Mouse (Mus musculus) embryonic facial prominence, embryonic 12.5 days (tissue): ENCODE measurements at regions not wholly inside any gene's neighbourhood (a gene's known extent, or its start where the extent isn't known, plus 50 kb on each side); places are given as distances from the start of the nearest gene placed in this dataset.
A peak's percentile ranks its signal among the peaks of the same experiment; 100 is the strongest.

Experiments used
- ATAC-seq: fragments of 200-750 bp; cut with Nextera tagmentation; 2 replicates; pipeline ENCODE4 v1.8.0; 2017; ENCODE audit not compliant: insufficient number of reproducible peaks, insufficient read depth, low FRiP score, low TSS enrichment
- H3K27ac ChIP-seq: fragments of 300-500 bp; sonication (generic); 2 replicates; pipeline ENCODE4 v1.5.1; 2016; ENCODE audit warnings: mild to moderate bottlenecking
- H3K27me3 ChIP-seq: fragments of 300-500 bp; sonication (generic); 2 replicates; pipeline ENCODE4 v1.6.1; 2016; ENCODE audit warnings: mild to moderate bottlenecking, moderate library complexity
- H3K36me3 ChIP-seq: fragments of 300-500 bp; sonication (generic); 2 replicates; pipeline ENCODE4 v1.6.1; 2016; ENCODE audit warnings: mild to moderate bottlenecking
- H3K4me1 ChIP-seq: fragments of 300-500 bp; sonication (generic); 2 replicates; pipeline ENCODE4 v1.6.1; 2016
- H3K4me2 ChIP-seq: fragments of 300-500 bp; sonication (generic); replicated peaks from 2 replicates; pipeline ENCODE4 v1.6.1; 2016; ENCODE audit warnings: mild to moderate bottlenecking, moderate library complexity
- H3K4me3 ChIP-seq: fragments of 300-500 bp; sonication (generic); 2 replicates; pipeline ENCODE4 v1.5.1; 2016; ENCODE audit warnings: mild to moderate bottlenecking
- H3K9ac ChIP-seq: fragments of 300-500 bp; sonication (generic); 2 replicates; pipeline ENCODE4 v1.6.1; 2016; ENCODE audit warnings: mild to moderate bottlenecking, moderate library complexity
- H3K9me3 ChIP-seq: fragments of 300-500 bp; sonication (generic); 2 replicates; pipeline ENCODE4 v1.6.1; 2016; ENCODE audit warnings: mild to moderate bottlenecking, moderate library complexity
- WGBS: fragments of 180-500 bp; shearing (Covaris S2); methylation state at CpG from one replicate; pipeline ENCODE4 v1.1.7; 2016; 5-methylcytosine and 5-hydroxymethylcytosine counted together

DNA sequence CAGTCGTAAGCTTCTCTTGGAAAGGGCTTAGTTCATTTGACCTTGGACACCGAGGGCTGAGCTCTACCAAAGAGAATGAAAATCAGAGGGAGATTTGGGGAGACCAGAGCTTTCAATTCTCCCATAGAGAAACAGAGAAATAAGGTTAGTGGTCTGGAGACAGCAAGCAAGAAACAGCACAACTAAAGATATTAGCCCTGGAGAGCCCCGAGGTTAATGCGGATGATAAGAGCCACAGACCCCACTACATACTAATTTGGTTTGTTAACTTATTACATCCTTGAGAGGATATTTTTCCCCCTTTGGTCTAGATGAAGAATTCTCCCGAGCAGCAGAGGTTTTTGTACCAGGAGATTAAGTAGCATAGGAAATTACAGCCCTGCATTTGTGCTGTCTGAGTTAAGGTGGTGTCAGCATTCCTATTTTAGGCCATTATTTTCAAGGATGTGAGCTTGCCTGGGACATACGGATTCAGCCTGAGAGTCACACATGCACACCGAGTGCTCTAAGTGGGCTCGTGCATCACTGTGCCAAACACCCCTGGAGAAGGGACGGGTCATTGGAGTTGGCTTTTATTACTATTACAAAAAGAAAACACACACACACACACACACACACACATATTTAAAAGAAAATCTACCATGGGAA is 147.4 kb upstream of the C9orf72 start:
- Histone ChIP-seq H3K9ac (no peak overlapping the region), H3K4me2 (no peak overlapping the region), H3K27ac (no peak overlapping the region), H3K4me1 (no peaks in the 10 kb centered on the region; the same call in 1 of the 2 replicates), H3K4me3 (no peak overlapping the region), H3K36me3 (no peaks in the 10 kb centered on the region), H3K9me3 (0 out of 2 replicates have a peak, but pooled peaks cover 4% of the 10 kb centered on the region), H3K27me3 (peaks cover 3% of the 10 kb centered on the region; the same call in 1 of the 2 replicates)
- ATAC-seq = no peak
- 46% methylated on average over 9 of the region's 9 CpGs for WGBS

DNA sequence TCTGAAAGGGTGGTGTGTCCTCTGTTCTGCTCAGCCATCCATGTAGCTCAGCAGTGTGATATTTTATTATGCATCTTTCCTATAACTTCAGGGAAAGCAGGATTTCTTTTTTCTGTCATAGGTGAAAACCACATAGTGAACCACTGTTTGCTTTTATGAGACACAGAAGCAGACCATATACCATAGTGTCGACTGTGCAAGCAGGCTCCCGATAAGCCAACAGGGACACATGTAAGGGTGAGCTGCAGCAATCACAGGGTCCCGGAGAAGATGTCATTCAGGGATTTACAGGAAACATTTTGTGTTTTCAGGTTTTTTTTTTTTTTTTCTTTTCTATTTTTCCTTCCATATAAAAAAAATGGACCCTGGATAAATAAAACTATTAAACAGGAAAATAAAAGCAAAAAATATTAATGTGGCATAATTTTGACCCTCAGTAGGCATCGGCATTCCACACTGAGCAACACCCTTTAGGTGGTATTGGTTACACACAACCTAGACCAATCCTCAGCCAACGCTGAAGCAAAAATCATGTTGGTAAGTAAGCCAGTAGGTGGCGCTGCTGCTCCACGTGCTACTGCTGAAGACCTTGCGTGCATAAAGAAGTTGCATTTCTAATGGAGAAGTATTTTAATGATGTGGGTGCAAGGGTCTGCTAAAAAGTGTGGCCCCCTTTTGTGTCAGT is 146.7 kb upstream of the C9orf72 start:
- H3K27ac ChIP-seq = no peak overlapping the region
- H3K9me3 ChIP-seq = 0 out of 2 replicates have a peak, but pooled peaks cover 4% of the 10 kb centered on the region
- WGBS = 29% methylated on average over 8 of the region's 8 CpGs
- no peaks in the 10 kb centered on the region for H3K36me3 ChIP-seq
- peaks cover 3% of the 10 kb centered on the region; the same call in 1 of the 2 replicates for H3K27me3 ChIP-seq
- no peak; the same call in 1 of the 2 replicates for ATAC-seq
- H3K4me2 ChIP-seq = no peak overlapping the region
- no peak overlapping the region for H3K4me3 ChIP-seq
- no peak overlapping the region for H3K9ac ChIP-seq
- no peaks in the 10 kb centered on the region; the same call in 1 of the 2 replicates for H3K4me1 ChIP-seq

DNA sequence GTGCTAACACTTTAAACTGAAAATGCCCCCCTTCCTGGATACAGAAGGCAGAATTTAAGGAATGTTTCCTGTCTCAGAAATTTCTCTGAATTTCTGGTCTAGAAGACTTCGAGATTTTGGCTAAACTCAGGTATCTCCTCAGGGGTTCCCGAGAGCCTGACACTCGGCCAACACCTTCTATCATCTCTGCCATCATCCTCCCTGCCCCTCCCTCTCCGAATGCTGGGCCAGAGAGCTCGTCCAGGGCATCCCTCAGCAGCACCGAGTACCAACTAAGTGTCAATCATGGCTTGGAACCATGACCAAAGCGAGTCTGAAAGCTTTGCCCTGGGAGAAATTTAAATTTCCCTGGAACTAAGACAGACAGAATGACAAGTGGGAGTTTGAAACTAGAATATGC is 138.2 kb upstream of the C9orf72 start:
- H3K36me3 ChIP-seq = no peaks in the 10 kb centered on the region
- H3K27ac ChIP-seq = no peak overlapping the region
- WGBS = 74% methylated on average over 7 of the region's 7 CpGs
- no peak overlapping the region for H3K9ac ChIP-seq
- no peak overlapping the region for H3K4me2 ChIP-seq
- H3K4me1 ChIP-seq = no peaks in the 10 kb centered on the region
- H3K4me3 ChIP-seq = no peak overlapping the region
- no peaks in the 10 kb centered on the region for H3K9me3 ChIP-seq
- ATAC-seq = no peak
- no peaks in the 10 kb centered on the region; the same call in 1 of the 2 replicates for H3K27me3 ChIP-seq

DNA sequence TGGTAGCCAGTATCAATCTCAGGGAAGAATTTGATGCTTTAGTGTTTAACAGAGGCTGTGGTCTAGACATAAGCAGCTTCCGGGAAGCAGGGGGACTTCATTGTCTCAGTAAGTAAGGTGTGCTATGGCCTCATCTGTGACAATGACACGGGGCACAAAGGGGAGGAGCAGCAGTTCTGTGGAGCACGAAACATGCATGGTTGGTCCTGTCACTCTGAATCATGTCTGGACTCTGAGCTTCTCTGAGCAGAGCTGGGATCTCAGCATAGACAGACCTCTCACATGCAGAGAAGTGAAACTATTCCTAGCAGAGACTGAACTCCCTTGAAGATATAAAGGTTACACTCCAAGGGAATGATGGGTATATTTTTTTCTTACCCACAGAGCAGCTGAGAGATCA is 136.2 kb upstream of the C9orf72 start:
- ATAC-seq = no peak
- no peak overlapping the region for H3K9ac ChIP-seq
- H3K27ac ChIP-seq = no peak overlapping the region
- H3K27me3 ChIP-seq = no peaks in the 10 kb centered on the region
- no peak overlapping the region for H3K4me2 ChIP-seq
- H3K4me1 ChIP-seq = no peaks in the 10 kb centered on the region
- WGBS = 82% methylated on average over 3 of the region's 3 CpGs
- H3K9me3 ChIP-seq = no peaks in the 10 kb centered on the region
- no peak overlapping the region for H3K4me3 ChIP-seq
- no peaks in the 10 kb centered on the region for H3K36me3 ChIP-seq

DNA sequence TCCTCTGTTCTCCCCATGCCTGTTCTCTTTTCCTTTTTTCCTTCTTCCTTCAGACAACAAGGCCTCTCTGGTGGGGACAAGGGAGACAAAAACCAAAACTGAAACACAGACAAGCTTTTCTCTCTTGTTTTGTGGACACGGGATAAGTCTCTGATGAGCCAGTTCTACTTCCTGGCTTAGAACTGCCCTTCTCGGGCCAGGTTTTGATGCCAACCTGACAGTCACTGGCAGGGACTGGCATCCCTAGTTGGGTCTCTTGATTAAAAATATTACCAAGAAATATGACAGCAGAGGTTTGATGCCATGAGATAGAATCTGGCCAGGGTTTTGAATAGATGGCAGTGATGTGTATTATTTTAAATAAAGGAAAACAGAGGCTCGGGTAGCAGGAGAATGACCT is 133.4 kb upstream of the C9orf72 start:
- Histone ChIP-seq H3K4me3 (no peak overlapping the region), H3K4me1 (peaks cover 5% of the 10 kb centered on the region; the same call in 1 of the 2 replicates), H3K4me2 (no peak overlapping the region), H3K36me3 (no peaks in the 10 kb centered on the region), H3K9ac (no peak overlapping the region), H3K27me3 (no peaks in the 10 kb centered on the region), H3K9me3 (no peaks in the 10 kb centered on the region), H3K27ac (no peak overlapping the region)
- no peak for ATAC-seq
- WGBS = 86% methylated on average over 3 of the region's 3 CpGs

DNA sequence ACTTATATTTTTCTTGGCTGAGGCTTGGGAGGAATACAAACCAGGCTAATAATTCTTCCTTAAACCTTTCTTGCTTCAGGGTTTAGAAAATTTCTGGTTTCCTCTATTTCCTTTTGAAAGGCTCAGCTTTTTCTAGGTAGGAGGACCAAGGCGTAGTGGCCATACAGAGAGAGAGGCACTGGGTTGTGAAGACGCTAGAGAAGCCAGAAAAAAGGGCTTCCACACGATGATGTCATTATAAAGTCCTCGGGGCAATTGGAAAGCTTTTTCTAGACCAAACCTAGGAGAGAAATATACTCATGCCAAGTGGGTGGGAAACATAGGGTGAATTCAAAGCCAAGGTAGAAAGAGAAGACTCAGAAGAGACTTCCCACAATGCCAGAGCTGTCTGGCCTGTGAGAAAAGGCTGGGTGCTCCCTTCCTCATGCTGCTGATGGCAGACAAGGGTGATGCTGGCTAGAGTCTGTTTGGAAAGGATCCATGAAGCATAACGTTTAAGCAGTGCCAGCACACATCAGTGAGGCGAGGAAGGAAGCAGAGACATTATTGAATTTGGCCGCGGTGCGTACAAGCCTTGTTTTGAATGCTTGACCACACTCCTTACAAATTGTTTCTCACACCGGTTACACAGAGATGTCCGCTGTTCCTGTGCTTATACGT is 131.1 kb upstream of the C9orf72 start:
- Histone ChIP-seq H3K36me3 (no peaks in the 10 kb centered on the region), H3K27me3 (no peaks in the 10 kb centered on the region), H3K9ac (no peak overlapping the region), H3K4me1 (peaks cover 10% of the 10 kb centered on the region; the same call in 1 of the 2 replicates), H3K9me3 (no peaks in the 10 kb centered on the region), H3K27ac (no peak overlapping the region), H3K4me2 (no peak overlapping the region), H3K4me3 (no peak overlapping the region)
- no peak for ATAC-seq
- 77% methylated on average over 12 of the region's 12 CpGs for WGBS

DNA sequence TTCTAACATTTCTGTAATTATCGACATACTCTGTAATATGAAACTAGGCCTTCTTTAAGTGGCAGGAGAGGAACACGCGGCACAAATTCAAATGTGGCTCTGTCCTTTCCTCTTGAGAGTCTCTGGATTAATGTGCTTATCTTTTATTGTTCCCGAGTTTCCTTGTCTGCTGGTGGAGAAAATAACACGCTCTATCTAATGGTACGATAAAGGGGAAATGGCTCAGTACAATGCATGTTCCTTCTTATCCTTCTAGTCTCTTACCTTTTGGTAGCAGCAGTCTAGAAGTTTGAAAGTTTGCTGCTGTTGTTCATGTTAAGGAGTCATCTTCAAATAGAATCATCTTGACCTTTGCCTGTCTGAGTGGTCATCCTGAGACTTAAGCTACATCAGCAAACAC is 130.1 kb upstream of the C9orf72 start:
- no peak overlapping the region for H3K9ac ChIP-seq
- peaks cover 10% of the 10 kb centered on the region; the same call in 1 of the 2 replicates for H3K4me1 ChIP-seq
- no peak for ATAC-seq
- no peak overlapping the region for H3K27ac ChIP-seq
- no peaks in the 10 kb centered on the region for H3K9me3 ChIP-seq
- 0 out of 2 replicates have a peak, but pooled peaks cover 2% of the 10 kb centered on the region for H3K27me3 ChIP-seq
- H3K36me3 ChIP-seq = no peaks in the 10 kb centered on the region
- 66% methylated on average over 6 of the region's 6 CpGs for WGBS
- H3K4me2 ChIP-seq = no peak overlapping the region
- H3K4me3 ChIP-seq = no peak overlapping the region

DNA sequence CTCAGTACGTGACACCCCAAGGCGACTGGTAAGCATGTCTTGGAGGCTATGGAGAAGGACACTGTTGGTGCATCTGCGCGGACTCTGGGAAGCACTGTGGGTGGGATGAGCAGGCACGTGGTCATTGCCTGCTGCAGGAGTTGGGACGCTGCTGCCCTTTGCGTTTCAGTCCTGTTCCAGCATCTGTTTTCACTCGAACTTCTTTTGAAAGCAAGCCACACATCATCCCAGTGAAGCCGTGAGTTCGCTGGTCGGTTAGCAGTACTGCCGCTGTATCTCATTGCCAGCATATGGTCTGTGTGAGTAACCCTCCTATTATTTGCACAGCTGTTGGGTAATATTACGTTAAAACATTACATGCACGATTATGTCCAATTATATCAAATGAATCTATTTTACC is 128.1 kb upstream of the C9orf72 start:
- H3K9me3 ChIP-seq = no peaks in the 10 kb centered on the region
- no peak overlapping the region for H3K27ac ChIP-seq
- H3K27me3 ChIP-seq = 0 out of 2 replicates have a peak, but pooled peaks cover 9% of the 10 kb centered on the region
- H3K4me3 ChIP-seq = no peak overlapping the region
- ATAC-seq = peak; percentile 85
- peaks cover 10% of the 10 kb centered on the region; the same call in 1 of the 2 replicates for H3K4me1 ChIP-seq
- WGBS = 22% methylated on average over 14 of the region's 14 CpGs
- no peak overlapping the region for H3K9ac ChIP-seq
- H3K4me2 ChIP-seq = peak overlapping the region; percentile 23; the same call in 1 of the 2 replicates
- no peaks in the 10 kb centered on the region for H3K36me3 ChIP-seq

DNA sequence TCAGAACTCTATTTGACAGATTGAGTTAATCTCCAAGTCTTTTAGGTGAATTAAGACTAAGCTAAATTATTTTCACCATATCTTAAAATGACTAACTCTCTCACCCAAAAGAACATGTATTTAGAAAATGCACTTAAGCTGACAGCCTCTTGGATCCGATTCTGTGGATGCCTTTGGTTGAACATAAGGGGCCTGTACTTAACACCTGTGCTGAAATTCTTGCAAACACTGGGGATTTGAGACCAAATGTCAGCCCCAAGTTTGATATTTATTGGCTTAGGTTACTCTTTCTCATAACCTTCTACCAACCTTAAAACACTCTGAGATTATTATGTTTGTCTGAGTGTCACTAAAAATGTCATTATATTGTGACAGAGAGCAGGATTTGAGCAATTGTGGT is 126.6 kb upstream of the C9orf72 start:
- Histone ChIP-seq H3K36me3 (no peaks in the 10 kb centered on the region), H3K27me3 (0 out of 2 replicates have a peak, but pooled peaks cover 9% of the 10 kb centered on the region), H3K27ac (no peak overlapping the region), H3K4me3 (no peak overlapping the region), H3K4me2 (no peak overlapping the region), H3K9me3 (no peaks in the 10 kb centered on the region), H3K4me1 (peaks cover 10% of the 10 kb centered on the region; the same call in 1 of the 2 replicates), H3K9ac (no peak overlapping the region)
- ATAC-seq = no peak
- WGBS = 53% methylated on average over 1 of the region's 1 CpGs

DNA sequence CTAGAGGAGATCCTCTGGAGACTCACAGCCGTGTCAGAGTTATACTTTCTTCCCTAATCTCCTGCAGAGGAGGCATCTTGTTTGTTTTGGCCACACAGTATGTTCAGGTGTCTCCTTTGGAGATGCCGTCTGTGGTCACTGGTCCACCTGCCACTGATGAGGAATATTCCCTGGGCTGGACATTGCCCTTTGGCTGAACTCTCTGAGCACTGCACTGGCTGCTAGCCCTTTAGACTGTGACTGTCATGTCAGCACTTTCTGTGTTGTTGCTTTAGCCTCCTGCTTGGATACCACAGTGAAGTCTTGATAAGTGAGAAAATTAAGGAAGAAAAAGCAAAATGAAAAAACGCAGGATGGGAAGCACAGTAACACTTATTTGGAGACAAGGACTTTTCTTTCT is 124.5 kb upstream of the C9orf72 start:
- no peak overlapping the region for H3K9ac ChIP-seq
- no peaks in the 10 kb centered on the region for H3K9me3 ChIP-seq
- 70% methylated on average over 3 of the region's 3 CpGs for WGBS
- peaks cover 10% of the 10 kb centered on the region; the same call in 1 of the 2 replicates for H3K4me1 ChIP-seq
- no peak overlapping the region for H3K27ac ChIP-seq
- ATAC-seq = no peak
- 0 out of 2 replicates have a peak, but pooled peaks cover 9% of the 10 kb centered on the region for H3K27me3 ChIP-seq
- H3K4me3 ChIP-seq = no peak overlapping the region
- no peaks in the 10 kb centered on the region for H3K36me3 ChIP-seq
- no peak overlapping the region for H3K4me2 ChIP-seq

DNA sequence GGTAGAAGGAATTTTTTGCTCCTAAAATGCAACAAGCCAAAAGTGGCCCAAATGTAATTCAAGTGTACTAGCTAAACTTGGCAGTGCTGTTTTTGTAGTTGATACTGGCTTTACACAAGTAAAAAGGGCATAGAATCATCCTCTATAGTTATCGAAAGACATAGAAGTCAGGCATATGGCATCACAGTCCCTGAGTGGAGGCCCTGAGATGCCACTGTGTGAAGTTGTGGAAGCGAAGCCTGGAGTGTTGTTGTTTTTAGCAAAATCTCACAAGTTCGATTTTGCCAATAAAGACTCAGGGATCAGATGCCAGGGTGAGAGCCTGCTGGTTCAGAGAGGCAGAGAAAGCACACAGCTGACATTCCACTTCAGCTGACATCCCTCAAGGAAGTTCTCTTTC is 121.6 kb upstream of the C9orf72 start:
- ATAC-seq = no peak

More for the DNA sequence above, 121.6 kb upstream of the C9orf72 start:
- Histone ChIP-seq H3K4me3 (no peak overlapping the region), H3K4me2 (no peak overlapping the region), H3K27ac (no peak overlapping the region), H3K36me3 (no peaks in the 10 kb centered on the region), H3K27me3 (0 out of 2 replicates have a peak, but pooled peaks cover 9% of the 10 kb centered on the region), H3K9me3 (no peaks in the 10 kb centered on the region), H3K4me1 (no peaks in the 10 kb centered on the region), H3K9ac (no peak overlapping the region)
- 90% methylated on average over 3 of the region's 3 CpGs for WGBS
